Mouse (Mus musculus): ENCODE measurements at regions not wholly inside any gene's neighbourhood (a gene's known extent, or its start where the extent isn't known, plus 50 kb on each side); places are given as distances from the start of the nearest gene placed in this dataset.

DNA sequence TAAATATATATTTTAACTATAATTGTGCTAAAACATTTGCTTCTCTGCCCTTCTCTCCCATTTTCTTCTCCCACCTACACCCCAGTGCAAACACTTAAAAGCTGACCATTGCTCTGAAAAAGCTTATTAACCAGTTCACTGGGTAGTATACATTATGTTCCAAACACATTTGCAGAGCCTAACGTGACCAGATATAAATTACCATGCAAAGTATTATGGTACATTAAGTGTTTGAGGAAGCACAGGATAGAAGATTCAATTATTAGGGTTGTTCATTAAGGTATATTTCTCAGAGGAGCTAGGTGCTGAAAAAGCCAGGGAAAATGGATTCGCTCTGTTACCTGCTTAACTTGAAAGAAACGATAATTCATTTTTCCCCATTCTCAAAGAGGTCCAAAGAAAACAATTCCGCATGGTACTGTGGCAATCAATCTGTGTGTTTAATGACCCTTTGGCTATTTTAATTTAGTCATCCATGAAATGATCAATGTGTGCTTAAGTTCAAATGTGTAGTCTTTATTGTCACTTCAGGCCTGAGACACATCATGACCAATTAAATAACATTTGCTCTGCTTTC is 144.0 kb upstream of the Msl3l2 start:
- no peak overlapping the region for H3K27ac ChIP-seq (ENCODE audit: low read depth, low read length)
- ATAC-seq, result no peak
- WGBS, result 59% methylated on average over 4 of the region's 4 CpGs
- no peak overlapping the region for H3K4me2 ChIP-seq (ENCODE audit: low read length)
- H3K4me3 ChIP-seq (ENCODE audit: low read length), result no peak overlapping the region
- no peaks in the 10 kb centered on the region for H3K27me3 ChIP-seq (replicated peaks; ENCODE audit: control insufficient read depth, insufficient read depth, low read length)
- H3K9ac ChIP-seq (ENCODE audit: low read depth, low read length), result no peak overlapping the region
- H3K36me3 ChIP-seq (ENCODE audit: control insufficient read depth, insufficient read depth, low read length), result no peaks in the 10 kb centered on the region
- H3K9me3 ChIP-seq (ENCODE audit: control insufficient read depth, low read length), result no peaks in the 10 kb centered on the region
- no peaks in the 10 kb centered on the region for H3K4me1 ChIP-seq (ENCODE audit: control insufficient read depth, insufficient read depth, low read depth, low read length)

Measured in hindbrain, embryonic 16.5 days (tissue).